Mouse (Mus musculus): ENCODE measurements around the gene Syne2. TPM values are rescaled to one million over a fixed set of nuclear protein-coding genes. Genes with fewer than 3 reads are reported as not detected.

Gene Syne2
- total and polyA plus RNA-seq, 3 experiments = 3.9 to 7.5 (median 4.9) TPM

DNA sequence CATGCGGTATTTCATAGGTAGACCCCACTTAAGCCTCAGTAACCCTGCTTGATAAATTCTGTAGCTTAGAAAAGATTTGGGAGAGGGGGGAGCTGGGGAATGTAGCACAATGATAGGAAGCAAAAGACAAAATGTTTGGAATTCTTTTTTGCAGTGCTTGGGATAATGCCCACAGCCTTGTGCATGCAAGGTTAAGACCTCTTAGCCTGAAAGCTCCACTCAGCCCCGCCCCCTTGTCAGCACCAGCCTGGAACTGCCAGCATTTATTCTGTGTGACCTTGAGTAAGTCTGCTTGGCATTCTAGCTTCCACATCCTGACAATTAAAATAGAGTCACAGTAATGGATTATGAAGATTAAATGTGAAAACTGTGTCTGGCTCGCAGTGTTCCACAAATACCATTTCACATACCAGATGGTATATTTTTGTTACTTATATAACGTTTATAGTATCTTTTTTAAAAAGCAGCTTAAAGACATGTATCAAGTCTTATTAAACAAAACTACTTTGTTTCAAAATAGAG is 299.8 kb downstream of the Syne2 start:
- no peak for TF ChIP-seq JUND (conservative IDR thresholded peaks at IDR 0.05; ENCODE audit: low read depth, low read length)
- no peak for TF ChIP-seq ZKSCAN1 (IDR thresholded peaks at IDR 0.05; ENCODE audit: borderline replicate concordance, low read depth, low read length)
- no peak for TF ChIP-seq TCF12 (IDR thresholded peaks at IDR 0.05; ENCODE audit: low read depth, low read length)
- TF ChIP-seq MAFK (IDR thresholded peaks at IDR 0.05; ENCODE audit: insufficient replicate concordance, low read length) = no peak
- TF ChIP-seq RAD21 (IDR thresholded peaks at IDR 0.05; ENCODE audit: low read depth, low read length) = no peak
- no peak for TF ChIP-seq CHD2 (IDR thresholded peaks at IDR 0.05; ENCODE audit: low read length)
- no peak for TF ChIP-seq CTCF (conservative IDR thresholded peaks at IDR 0.05 in 1 of 2, IDR thresholded peaks at IDR 0.05 in 1 of 2; ENCODE audit: low read depth in 2 of 2, low read length in 2 of 2)
- TF ChIP-seq GABPA (IDR thresholded peaks at IDR 0.05; ENCODE audit: insufficient replicate concordance, low read depth, low read length) = no peak
- TF ChIP-seq POLR2A (IDR thresholded peaks at IDR 0.05; ENCODE audit: low read depth, low read length) = no peak
- no peak for TF ChIP-seq SMC3 (IDR thresholded peaks at IDR 0.05; ENCODE audit: low read depth, low read length)
- TF ChIP-seq CHD1 (IDR thresholded peaks at IDR 0.05; ENCODE audit: low read depth, low read length) = no peak
- no peak for TF ChIP-seq USF2 (conservative IDR thresholded peaks at IDR 0.05; ENCODE audit: low read depth, low read length)
- TF ChIP-seq ZNF384 (IDR thresholded peaks at IDR 0.05; ENCODE audit: low read depth, low read length) = no peak
- no peak for TF ChIP-seq HCFC1 (IDR thresholded peaks at IDR 0.05; ENCODE audit: low read depth, low read length)
- no peak for TF ChIP-seq NRF1 (IDR thresholded peaks at IDR 0.05; ENCODE audit: low read depth, low read length)
- TF ChIP-seq MAZ (IDR thresholded peaks at IDR 0.05; ENCODE audit: low read depth, low read length) = no peak
- TF ChIP-seq UBTF (IDR thresholded peaks at IDR 0.05; ENCODE audit: low read depth, low read length) = no peak
- TF ChIP-seq BHLHE40 (IDR thresholded peaks at IDR 0.05; ENCODE audit: low read depth, low read length) = no peak
- no peak for TF ChIP-seq RCOR1 (conservative IDR thresholded peaks at IDR 0.05; ENCODE audit: low read depth, low read length)
- no peak for TF ChIP-seq ELF1 (IDR thresholded peaks at IDR 0.05; ENCODE audit: low read depth, low read length)
- Histone ChIP-seq H3K79me2 (replicated peaks; ENCODE audit: control insufficient read depth, extremely low read depth, insufficient read depth, poor library complexity, severe bottlenecking) (no peaks in the 10 kb centered on the region), H3K4me3 (replicated peaks in 1 of 3; ENCODE audit: low read depth in 2 of 3, low read length in 2 of 3, poor library complexity in 1 of 3) (no peak overlapping the region), H3K27me3 (replicated peaks) (no peaks in the 10 kb centered on the region), H3K36me3 (replicated peaks in 1 of 2; ENCODE audit: control insufficient read depth in 1 of 2, insufficient read depth in 1 of 2, low read length in 1 of 2) (no peaks in the 10 kb centered on the region), H3K27ac (ENCODE audit: insufficient read depth, low read depth) (no peak overlapping the region), H3K4me2 (ENCODE audit: insufficient read depth, low read depth, poor library complexity, severe bottlenecking) (no peak overlapping the region), H3K9ac (ENCODE audit: insufficient read depth, low read depth) (no peak overlapping the region), H3K4me1 (ENCODE audit: control insufficient read depth in 1 of 2, insufficient read depth in 2 of 2) (peaks cover 0 to 9% of the 10 kb centered on the region in 2 experiments; a peak in 2 of 4 replicates), H3K9me3 (replicated peaks; ENCODE audit: low read length) (no peaks in the 10 kb centered on the region)
- in situ Hi-C loops (cut with MboI; ENCODE audit: low pct_ligation_motif_present, low pct_unique_long_range_greater_than_20kb, low sequenced_read_pairs) (no loop called here), dilution Hi-C loops (cut with MboI; ENCODE audit: extremely low pct_ligation_motif_present, extremely low pct_unique_long_range_greater_than_20kb, low sequenced_read_pairs) (no loop called here)
- no peak for DNase-seq (ENCODE audit: extremely low read depth)

GRCm38 (mm10) chr12:76123223-76123622 is 305.3 kb downstream of the Syne2 start:
- H3K9me3 ChIP-seq (replicated peaks; ENCODE audit: low read length) = no peaks in the 10 kb centered on the region
- in situ Hi-C loops (cut with MboI; ENCODE audit: low pct_ligation_motif_present, low pct_unique_long_range_greater_than_20kb, low sequenced_read_pairs) = loop anchor here (5.0 to 10.0 kb wide), 2 partner anchors 36 to 98 kb away; no protein-coding TSS in a partner anchor
- H3K4me2 ChIP-seq (ENCODE audit: insufficient read depth, low read depth, poor library complexity, severe bottlenecking) = no peak overlapping the region
- no peaks in the 10 kb centered on the region for H3K79me2 ChIP-seq (replicated peaks; ENCODE audit: control insufficient read depth, extremely low read depth, insufficient read depth, poor library complexity, severe bottlenecking)
- H3K36me3 ChIP-seq (replicated peaks in 1 of 2; ENCODE audit: control insufficient read depth in 1 of 2, insufficient read depth in 1 of 2, low read length in 1 of 2) = no peaks in the 10 kb centered on the region
- peaks cover 5 to 21% of the 10 kb centered on the region in 2 experiments for H3K4me1 ChIP-seq (ENCODE audit: control insufficient read depth in 1 of 2, insufficient read depth in 2 of 2)
- H3K27ac ChIP-seq (ENCODE audit: insufficient read depth, low read depth) = no peak overlapping the region
- H3K4me3 ChIP-seq (replicated peaks in 1 of 3; ENCODE audit: low read depth in 2 of 3, low read length in 2 of 3, poor library complexity in 1 of 3) = no peak overlapping the region
- H3K9ac ChIP-seq (ENCODE audit: insufficient read depth, low read depth) = no peak overlapping the region
- dilution Hi-C loops (cut with MboI; ENCODE audit: extremely low pct_ligation_motif_present, extremely low pct_unique_long_range_greater_than_20kb, low sequenced_read_pairs) = no loop called here
- H3K27me3 ChIP-seq (replicated peaks) = no peaks in the 10 kb centered on the region
- no peak for TF ChIP-seq MAZ (IDR thresholded peaks at IDR 0.05; ENCODE audit: low read depth, low read length)
- no peak for TF ChIP-seq RAD21 (IDR thresholded peaks at IDR 0.05; ENCODE audit: low read depth, low read length)
- TF ChIP-seq BHLHE40 (IDR thresholded peaks at IDR 0.05; ENCODE audit: low read depth, low read length) = peak; percentile 89
- TF ChIP-seq HCFC1 (IDR thresholded peaks at IDR 0.05; ENCODE audit: low read depth, low read length) = no peak
- no peak for TF ChIP-seq RCOR1 (conservative IDR thresholded peaks at IDR 0.05; ENCODE audit: low read depth, low read length)
- TF ChIP-seq ZC3H11A (IDR thresholded peaks at IDR 0.05; ENCODE audit: low read depth, low read length) = no peak
- TF ChIP-seq E2F4 (IDR thresholded peaks at IDR 0.05; ENCODE audit: insufficient replicate concordance, low read depth, low read length) = no peak
- no peak for TF ChIP-seq ZKSCAN1 (IDR thresholded peaks at IDR 0.05; ENCODE audit: borderline replicate concordance, low read depth, low read length)
- TF ChIP-seq POLR2A (IDR thresholded peaks at IDR 0.05; ENCODE audit: low read depth, low read length) = no peak
- TF ChIP-seq MAX (IDR thresholded peaks at IDR 0.05; ENCODE audit: low read length) = no peak
- no peak for TF ChIP-seq SIN3A (IDR thresholded peaks at IDR 0.05; ENCODE audit: low read length)
- no peak for TF ChIP-seq PAX5 (IDR thresholded peaks at IDR 0.05; ENCODE audit: low read length)
- no peak for TF ChIP-seq JUND (conservative IDR thresholded peaks at IDR 0.05; ENCODE audit: low read depth, low read length)
- no peak for TF ChIP-seq TBP (conservative IDR thresholded peaks at IDR 0.05; ENCODE audit: low read depth, low read length)
- peak; percentile 41; the same call in 1 of the 2 replicates for TF ChIP-seq ETS1 (conservative IDR thresholded peaks at IDR 0.05; ENCODE audit: low read depth, low read length)
- no peak for TF ChIP-seq POLR2AphosphoS2 (IDR thresholded peaks at IDR 0.05; ENCODE audit: low read depth, low read length)
- no peak for TF ChIP-seq NELFE (IDR thresholded peaks at IDR 0.05; ENCODE audit: low read depth, low read length)
- DNase-seq (ENCODE audit: extremely low read depth) = peak; percentile 27

Measured in CH12.LX (cell line).